Mouse (Mus musculus): ENCODE measurements around the gene Cfi. TPM values are rescaled to one million over a fixed set of nuclear protein-coding genes. Genes with fewer than 3 reads are reported as not detected.
A peak's percentile ranks its signal among the peaks of the same experiment; 100 is the strongest.

Cfi gene
- total and polyA plus RNA-seq, 3 experiments, result not detected

- no peak for ATAC-seq (ENCODE audit: extremely low read depth, insufficient number of reproducible peaks, low FRiP score, poor library complexity, severe bottlenecking)
- TF ChIP-seq GATA1 (IDR thresholded peaks at IDR 0.05; ENCODE audit: borderline replicate concordance, low read length), result no peak
- no peak for TF ChIP-seq TAL1 (conservative IDR thresholded peaks at IDR 0.05; ENCODE audit: low read depth, low read length)
- TF ChIP-seq POLR2AphosphoS5 (IDR thresholded peaks at IDR 0.05; ENCODE audit: insufficient replicate concordance, low read depth, low read length), result no peak
- TF ChIP-seq CTCF (IDR thresholded peaks at IDR 0.05; ENCODE audit: low read depth, low read length), result no peak
- TF ChIP-seq GATA2 (IDR thresholded peaks at IDR 0.05; ENCODE audit: borderline replicate concordance, low read depth, low read length), result no peak
- peaks cover 67% of the 10 kb centered on the region for H3K36me3 ChIP-seq (replicated peaks)
Measured at GRCm38 (mm10) chr3:129827691-129828090, 8.0 kb upstream of the Cfi start.

GRCm38 (mm10) chr3:129830626-129831025 is 5.1 kb upstream of the Cfi start:
- DNase-seq (ENCODE audit: low spot score) (peak; percentile 23), ATAC-seq (ENCODE audit: extremely low read depth, insufficient number of reproducible peaks, low FRiP score, poor library complexity, severe bottlenecking) (no peak)
- Histone ChIP-seq H3K9me3 (replicated peaks) (no peaks in the 10 kb centered on the region), H3K36me3 (replicated peaks) (peaks cover 39% of the 10 kb centered on the region), H3K27me3 (ENCODE audit: insufficient read depth, low read length) (peaks cover 10% of the 10 kb centered on the region; the same call in 1 of the 2 replicates), H3K4me1 (ENCODE audit: insufficient read depth, low read depth, low read length) (peaks cover 31% of the 10 kb centered on the region), H3K4me3 (ENCODE audit: low read depth, low read length) (peak overlapping the region; percentile 99)
- no peak for TF ChIP-seq CTCF (IDR thresholded peaks at IDR 0.05; ENCODE audit: low read depth, low read length)
- no peak for TF ChIP-seq TAL1 (conservative IDR thresholded peaks at IDR 0.05; ENCODE audit: low read depth, low read length)
- no peak for TF ChIP-seq GATA1 (IDR thresholded peaks at IDR 0.05; ENCODE audit: borderline replicate concordance, low read length)
- TF ChIP-seq POLR2AphosphoS5 (IDR thresholded peaks at IDR 0.05; ENCODE audit: insufficient replicate concordance, low read depth, low read length), result no peak
- no peak for TF ChIP-seq GATA2 (IDR thresholded peaks at IDR 0.05; ENCODE audit: borderline replicate concordance, low read depth, low read length)

More at GRCm38 (mm10) chr3:129827691-129828090, 8.0 kb upstream of the Cfi start:
- H3K4me1 ChIP-seq (ENCODE audit: insufficient read depth, low read depth, low read length), result peaks cover 37% of the 10 kb centered on the region
- no peaks in the 10 kb centered on the region for H3K9me3 ChIP-seq (replicated peaks)
- H3K27me3 ChIP-seq (ENCODE audit: insufficient read depth, low read length), result no peaks in the 10 kb centered on the region
- H3K4me3 ChIP-seq (ENCODE audit: low read depth, low read length), result no peak overlapping the region
- no peak for DNase-seq (ENCODE audit: low spot score)

- peak; percentile 90 for ATAC-seq (ENCODE audit: extremely low read depth, insufficient number of reproducible peaks, low FRiP score, poor library complexity, severe bottlenecking)
- H3K9me3 ChIP-seq (replicated peaks), result no peaks in the 10 kb centered on the region
- DNase-seq (ENCODE audit: low spot score), result peak; percentile 76
- peak within 1 kb of the TSS; percentile 99 for H3K4me3 ChIP-seq (ENCODE audit: low read depth, low read length)
- peaks cover 34% of the 10 kb centered on the region for H3K36me3 ChIP-seq (replicated peaks)
- peaks cover 31% of the 10 kb centered on the region for H3K4me1 ChIP-seq (ENCODE audit: insufficient read depth, low read depth, low read length)
- peaks cover 13% of the 10 kb centered on the region; the same call in 1 of the 2 replicates for H3K27me3 ChIP-seq (ENCODE audit: insufficient read depth, low read length)
- no peak for TF ChIP-seq GATA2 (IDR thresholded peaks at IDR 0.05; ENCODE audit: borderline replicate concordance, low read depth, low read length)
- no peak for TF ChIP-seq TAL1 (conservative IDR thresholded peaks at IDR 0.05; ENCODE audit: low read depth, low read length)
- TF ChIP-seq GATA1 (IDR thresholded peaks at IDR 0.05; ENCODE audit: borderline replicate concordance, low read length), result no peak
- TF ChIP-seq CTCF (IDR thresholded peaks at IDR 0.05; ENCODE audit: low read depth, low read length), result no peak
- TF ChIP-seq POLR2AphosphoS5 (IDR thresholded peaks at IDR 0.05; ENCODE audit: insufficient replicate concordance, low read depth, low read length), result no peak
Measured at GRCm38 (mm10) chr3:129831035-129831568, 4.6 kb upstream of the Cfi start, which contains the start of gene Gar1. Gar1 (minus strand) TSS chr3:129831396.

- Histone ChIP-seq H3K36me3 (replicated peaks) (no peaks in the 10 kb centered on the region), H3K4me3 (ENCODE audit: low read depth, low read length) (no peak overlapping the region), H3K27me3 (ENCODE audit: insufficient read depth, low read length) (peaks cover 13% of the 10 kb centered on the region; the same call in 1 of the 2 replicates), H3K9me3 (replicated peaks) (no peaks in the 10 kb centered on the region), H3K4me1 (ENCODE audit: insufficient read depth, low read depth, low read length) (peaks cover 4% of the 10 kb centered on the region; the same call in 1 of the 2 replicates)
- TF ChIP-seq GATA2 (IDR thresholded peaks at IDR 0.05; ENCODE audit: borderline replicate concordance, low read depth, low read length) (no peak), CTCF (IDR thresholded peaks at IDR 0.05; ENCODE audit: low read depth, low read length) (no peak), TAL1 (conservative IDR thresholded peaks at IDR 0.05; ENCODE audit: low read depth, low read length) (no peak), POLR2AphosphoS5 (IDR thresholded peaks at IDR 0.05; ENCODE audit: insufficient replicate concordance, low read depth, low read length) (no peak), GATA1 (IDR thresholded peaks at IDR 0.05; ENCODE audit: borderline replicate concordance, low read length) (no peak)
- no peak for DNase-seq (ENCODE audit: low spot score)
- no peak for ATAC-seq (ENCODE audit: extremely low read depth, insufficient number of reproducible peaks, low FRiP score, poor library complexity, severe bottlenecking)
Measured at GRCm38 (mm10) chr3:129836051-129836697, 490 bp downstream of the Cfi start.

DNA sequence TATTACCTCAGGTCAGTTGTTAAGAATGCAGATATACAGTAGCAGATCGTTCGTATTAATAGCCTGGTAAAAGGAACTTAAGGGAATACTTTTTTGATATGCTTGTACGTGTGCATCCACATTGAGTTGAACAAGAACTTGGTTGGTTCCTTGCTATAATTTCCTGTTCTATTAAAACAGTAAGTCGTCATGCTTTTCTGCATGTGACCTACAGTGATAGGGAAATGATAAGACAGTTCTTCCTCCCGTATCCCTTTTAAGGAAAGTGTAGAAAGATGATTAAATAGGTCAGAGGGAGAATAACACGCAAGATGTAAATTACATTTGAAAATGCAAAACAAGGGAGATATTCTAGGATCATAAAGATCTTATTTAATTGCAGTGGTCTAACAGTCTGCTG is 1.3 kb downstream of the Cfi start:
- ATAC-seq (ENCODE audit: extremely low read depth, insufficient number of reproducible peaks, low FRiP score, poor library complexity, severe bottlenecking) (no peak), DNase-seq (ENCODE audit: low spot score) (no peak)
- Histone ChIP-seq H3K36me3 (replicated peaks) (no peaks in the 10 kb centered on the region), H3K4me1 (ENCODE audit: insufficient read depth, low read depth, low read length) (no peaks in the 10 kb centered on the region; the same call in 1 of the 2 replicates), H3K27me3 (ENCODE audit: insufficient read depth, low read length) (peaks cover 13% of the 10 kb centered on the region; the same call in 1 of the 2 replicates), H3K4me3 (ENCODE audit: low read depth, low read length) (no peak overlapping the region), H3K9me3 (replicated peaks) (no peaks in the 10 kb centered on the region)
- TF ChIP-seq GATA2 (IDR thresholded peaks at IDR 0.05; ENCODE audit: borderline replicate concordance, low read depth, low read length) (no peak), GATA1 (IDR thresholded peaks at IDR 0.05; ENCODE audit: borderline replicate concordance, low read length) (no peak), CTCF (IDR thresholded peaks at IDR 0.05; ENCODE audit: low read depth, low read length) (no peak), TAL1 (conservative IDR thresholded peaks at IDR 0.05; ENCODE audit: low read depth, low read length) (no peak), POLR2AphosphoS5 (IDR thresholded peaks at IDR 0.05; ENCODE audit: insufficient replicate concordance, low read depth, low read length) (no peak)

GRCm38 (mm10) chr3:129838017-129838416 is 2.3 kb downstream of the Cfi start:
- no peak for DNase-seq (ENCODE audit: low spot score)
- Histone ChIP-seq H3K4me1 (ENCODE audit: insufficient read depth, low read depth, low read length) (no peaks in the 10 kb centered on the region), H3K4me3 (ENCODE audit: low read depth, low read length) (no peak overlapping the region), H3K9me3 (replicated peaks) (no peaks in the 10 kb centered on the region), H3K27me3 (ENCODE audit: insufficient read depth, low read length) (peaks cover 13% of the 10 kb centered on the region; the same call in 1 of the 2 replicates), H3K36me3 (replicated peaks) (no peaks in the 10 kb centered on the region)
- no peak for ATAC-seq (ENCODE audit: extremely low read depth, insufficient number of reproducible peaks, low FRiP score, poor library complexity, severe bottlenecking)
- TF ChIP-seq GATA2 (IDR thresholded peaks at IDR 0.05; ENCODE audit: borderline replicate concordance, low read depth, low read length), result no peak
- TF ChIP-seq CTCF (IDR thresholded peaks at IDR 0.05; ENCODE audit: low read depth, low read length), result no peak
- TF ChIP-seq TAL1 (conservative IDR thresholded peaks at IDR 0.05; ENCODE audit: low read depth, low read length), result no peak
- TF ChIP-seq GATA1 (IDR thresholded peaks at IDR 0.05; ENCODE audit: borderline replicate concordance, low read length), result no peak
- TF ChIP-seq POLR2AphosphoS5 (IDR thresholded peaks at IDR 0.05; ENCODE audit: insufficient replicate concordance, low read depth, low read length), result no peak

All from G1E (cell line).